Mouse (Mus musculus): ENCODE measurements around the gene Cdc6.
"Not testable (repeated sequence)": the region's sequence is repeated elsewhere in the genome, so short reads cannot be mapped to it uniquely, and the experiment has no call there.

Cdc6 gene

DNA sequence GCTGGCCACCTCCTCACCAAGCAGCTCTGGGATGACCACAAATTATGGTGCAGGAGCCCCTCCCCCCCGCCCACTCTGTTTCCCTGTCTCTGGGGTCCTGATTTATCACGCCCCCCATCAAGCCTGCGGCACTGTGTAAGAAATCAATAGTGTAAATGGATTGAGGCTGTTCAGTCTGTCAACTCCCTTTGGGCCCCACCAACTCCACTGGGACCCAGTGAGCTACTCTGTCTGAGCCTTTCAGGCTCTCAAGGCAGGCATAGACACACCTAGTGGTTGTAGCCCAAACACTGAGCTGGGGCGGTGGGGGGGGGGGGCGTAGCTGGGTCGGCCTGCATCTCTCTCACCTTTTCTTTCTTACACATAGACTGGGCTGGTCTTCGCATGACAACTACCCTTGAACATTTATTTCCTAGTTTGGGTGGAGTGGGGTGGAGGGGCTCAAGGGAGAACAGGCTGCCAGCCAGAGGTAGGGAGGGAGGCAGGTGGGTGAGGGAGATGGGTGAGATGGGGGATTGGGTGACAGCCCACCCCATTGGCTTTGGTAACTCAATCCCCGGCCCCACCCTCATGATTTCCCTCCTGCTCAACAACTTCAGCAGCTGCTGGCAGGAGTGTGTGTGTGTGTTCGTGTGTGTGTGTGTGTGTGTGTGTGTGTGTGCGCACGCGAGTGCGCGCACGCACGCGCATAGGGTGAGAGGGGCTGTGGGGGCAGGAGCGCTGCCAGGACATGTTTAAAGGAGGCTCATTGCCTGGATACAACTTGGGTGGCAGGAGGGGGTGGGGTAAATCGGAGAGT, 24.9 kb downstream of the Cdc6 start:
- DNase-seq: peak; percentile 67 to 84

DNA sequence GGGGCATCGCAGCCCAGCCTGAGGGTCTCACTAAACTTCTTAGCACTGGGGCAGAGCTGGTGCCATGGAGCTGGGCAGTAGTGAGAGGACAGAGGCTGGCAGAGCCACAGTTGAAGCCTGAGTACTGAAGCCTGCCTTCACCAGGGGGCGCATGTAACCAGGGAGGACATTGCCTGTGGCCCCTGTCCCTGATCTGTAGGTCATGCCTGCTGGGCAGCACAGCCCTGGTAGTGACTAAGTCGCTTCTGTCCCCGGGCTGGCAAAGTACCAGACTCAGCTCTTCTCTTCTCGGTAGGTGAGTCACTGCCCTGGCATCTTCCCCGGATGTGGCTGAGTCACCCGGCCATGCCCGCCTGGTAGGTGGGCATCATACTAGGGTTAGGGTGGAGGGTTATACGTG, 25.6 kb downstream of the Cdc6 start:
- DNase-seq: peak; percentile 85 to 86

DNA sequence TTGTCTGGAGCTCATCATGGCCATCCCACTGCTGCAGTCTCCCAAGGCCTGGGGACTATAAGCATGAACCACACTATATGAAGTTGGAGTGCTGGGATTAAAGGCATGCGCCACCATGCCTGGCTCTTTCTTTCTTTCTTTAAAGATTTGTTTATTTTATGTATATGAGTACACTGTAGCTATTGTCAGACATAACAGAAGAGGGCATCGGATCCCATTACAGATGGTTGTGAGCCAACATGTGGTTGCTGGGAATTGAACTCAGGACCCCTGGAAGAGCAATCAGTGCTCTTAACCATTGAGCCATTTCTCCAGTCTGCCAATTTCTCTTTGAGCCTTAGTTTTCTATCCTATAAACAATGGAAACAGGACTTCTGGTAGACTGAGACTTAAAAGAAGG, 26.2 kb downstream of the Cdc6 start:
- DNase-seq: not testable (repeated sequence)

DNA sequence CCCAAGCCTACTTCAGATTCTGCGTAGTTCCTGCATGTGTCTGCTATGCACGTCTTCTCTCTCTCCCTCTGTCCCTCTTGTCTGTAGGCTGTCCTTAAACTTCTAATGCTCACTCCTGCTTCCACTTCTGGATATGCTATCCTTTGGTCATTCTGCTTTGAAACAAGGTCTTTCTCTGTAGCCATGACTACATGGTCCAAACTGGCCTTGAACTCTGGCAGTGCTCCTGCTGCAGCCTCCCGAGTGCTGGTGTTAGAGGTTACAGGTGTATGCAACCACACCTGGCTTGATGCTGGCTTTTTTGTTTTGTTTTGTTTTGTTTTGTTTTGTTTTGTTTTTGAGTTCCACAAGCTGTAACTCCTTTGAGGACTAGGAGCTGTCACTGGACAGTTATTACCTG, 26.8 kb downstream of the Cdc6 start:
- DNase-seq: no peak

DNA sequence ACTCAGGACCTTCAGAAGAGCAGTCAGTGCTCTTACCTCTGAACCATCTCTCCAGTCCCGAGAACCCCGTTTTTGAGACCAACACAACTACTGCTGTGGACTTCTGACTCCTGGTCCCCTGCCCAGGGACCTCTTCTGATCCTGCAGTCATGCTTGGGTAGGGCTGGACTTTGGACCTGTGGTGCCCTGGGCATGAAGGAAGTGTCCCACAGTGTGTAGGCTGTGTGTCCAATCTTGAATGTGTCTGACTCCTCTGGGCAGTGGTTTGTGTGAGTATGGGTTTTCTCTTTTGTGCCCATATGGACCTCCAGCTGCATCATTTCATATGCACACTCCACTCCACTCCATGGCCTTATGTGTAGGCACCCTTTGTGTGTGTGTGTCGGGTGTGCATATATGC, 27.5 kb downstream of the Cdc6 start:
- DNase-seq: peak in 1 of 2 experiments; percentile 5

DNA sequence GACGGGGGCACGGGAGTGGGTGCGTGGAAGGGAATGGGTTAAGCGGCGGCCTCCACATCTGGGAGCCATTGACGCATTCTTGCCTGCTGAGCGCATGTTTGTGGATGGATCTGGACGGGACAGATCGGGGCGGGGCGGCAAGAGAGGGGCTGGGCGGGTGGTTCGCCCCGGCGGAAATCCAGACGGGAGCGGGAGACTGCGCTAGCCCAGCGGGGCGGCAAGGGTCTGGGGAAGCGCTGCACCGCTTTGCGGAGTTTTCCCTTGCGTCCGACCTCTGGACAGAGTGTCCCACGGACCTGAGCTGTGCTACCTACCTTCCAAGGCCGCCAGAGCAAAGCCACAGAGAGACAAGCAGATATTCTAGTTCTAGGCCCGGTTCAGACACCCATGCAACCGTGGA, 28.6 kb downstream of the Cdc6 start:
- DNase-seq: peak; percentile 87 to 92

DNA sequence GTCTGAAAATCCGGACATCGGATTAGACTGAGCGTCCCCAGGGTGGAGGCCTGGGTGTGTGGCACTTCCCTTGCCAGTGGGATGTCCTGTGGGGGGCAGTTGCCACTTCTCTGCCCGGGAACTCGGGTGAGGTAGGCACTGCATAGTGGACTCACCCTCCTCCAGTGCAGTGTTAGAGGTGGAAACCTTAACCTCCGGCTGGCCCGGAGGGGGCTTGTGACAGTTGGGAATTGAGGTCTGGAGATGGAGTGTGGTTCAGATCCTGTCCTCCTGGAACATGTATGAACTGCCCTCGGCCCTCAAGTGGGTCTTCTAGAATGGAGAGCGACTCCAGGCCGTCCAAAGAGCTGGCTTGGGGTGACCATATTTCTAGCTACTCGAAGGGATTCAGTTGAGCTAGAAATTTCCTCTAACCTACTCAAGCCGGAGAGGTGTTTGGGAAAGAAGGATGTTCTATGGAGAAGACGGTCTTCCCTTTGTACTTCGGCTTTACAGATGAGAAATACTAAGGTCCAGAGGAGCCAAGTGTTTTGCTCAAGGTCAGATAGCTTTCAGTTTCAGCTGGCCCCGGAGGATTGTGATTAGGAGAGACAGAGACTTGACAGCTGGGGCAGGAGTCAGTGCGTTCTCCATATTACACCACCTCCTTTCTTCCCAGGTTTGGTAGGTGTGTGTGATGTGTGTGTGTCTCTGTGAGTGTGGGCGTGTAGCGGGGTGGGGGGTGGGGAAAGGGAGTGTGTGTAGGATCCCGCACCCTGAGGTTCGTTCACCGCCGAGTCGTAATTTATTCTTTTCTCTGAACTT, 29.2 kb downstream of the Cdc6 start:
- peak; percentile 62 to 75 for DNase-seq

DNA sequence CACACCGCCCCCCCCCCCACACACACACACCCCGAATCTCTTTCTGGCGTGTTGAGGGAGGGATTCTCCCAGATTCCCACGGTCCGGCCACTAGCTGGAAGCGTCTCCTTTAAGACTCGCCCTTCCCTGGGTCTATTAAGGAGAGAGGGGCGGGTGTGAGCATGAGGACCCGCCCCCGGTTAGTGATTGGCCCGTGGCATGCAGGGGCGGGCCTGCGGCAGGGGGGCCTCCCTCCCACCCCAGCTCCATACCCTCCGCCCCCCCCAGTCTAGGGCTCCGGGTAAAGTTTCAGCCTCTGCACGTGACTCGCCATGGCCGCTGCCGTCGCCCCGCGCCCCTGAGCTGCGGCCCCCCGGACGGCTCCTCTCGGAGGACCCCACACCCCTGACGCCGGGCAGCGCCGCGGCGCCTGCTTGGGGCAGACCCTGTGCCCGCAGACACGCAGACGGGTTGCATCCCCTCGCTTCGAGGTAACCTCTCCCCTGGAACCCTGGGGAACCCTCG, 29.9 kb downstream of the Cdc6 start:
- DNase-seq: peak; percentile 93 to 96

DNA sequence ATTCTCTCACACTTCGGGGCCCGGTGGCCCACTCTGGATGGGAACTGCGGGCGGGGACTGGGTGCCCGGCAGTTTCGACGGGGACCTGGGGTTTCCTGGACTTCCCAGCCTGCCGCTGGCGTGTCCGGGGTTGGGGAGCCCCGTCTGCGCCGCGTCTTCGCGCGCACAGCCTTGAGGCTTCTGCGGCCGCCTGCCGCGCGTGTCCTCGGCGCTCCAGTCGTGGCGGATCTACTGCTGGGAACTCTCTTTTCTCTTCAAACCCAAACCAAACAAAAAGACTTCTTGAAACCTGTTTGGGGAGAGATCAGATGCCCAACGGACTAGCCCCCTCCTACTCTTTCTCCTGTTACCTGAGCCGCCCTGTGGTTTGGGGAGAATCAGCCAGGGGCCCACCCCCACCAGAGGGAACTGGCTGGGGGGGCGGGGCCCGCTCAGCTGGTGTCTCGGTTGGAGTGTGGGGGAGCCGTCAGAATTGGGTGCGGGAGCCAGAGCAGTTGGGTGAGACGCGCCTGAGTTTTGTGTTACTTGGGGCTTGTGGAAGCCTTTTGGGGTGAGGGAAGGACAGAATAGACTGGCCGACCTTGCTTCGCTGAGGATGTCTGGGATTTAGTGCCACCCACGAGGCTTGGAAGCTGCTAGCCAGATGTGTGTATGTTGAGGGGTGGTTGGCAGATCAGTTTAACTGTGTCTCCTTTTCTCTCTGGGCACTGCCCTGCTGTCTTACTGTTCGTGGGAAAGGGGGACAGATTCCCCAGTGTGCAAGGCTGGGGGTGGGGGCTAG, 30.5 kb downstream of the Cdc6 start:
- peak; percentile 78 to 83 for DNase-seq

DNA sequence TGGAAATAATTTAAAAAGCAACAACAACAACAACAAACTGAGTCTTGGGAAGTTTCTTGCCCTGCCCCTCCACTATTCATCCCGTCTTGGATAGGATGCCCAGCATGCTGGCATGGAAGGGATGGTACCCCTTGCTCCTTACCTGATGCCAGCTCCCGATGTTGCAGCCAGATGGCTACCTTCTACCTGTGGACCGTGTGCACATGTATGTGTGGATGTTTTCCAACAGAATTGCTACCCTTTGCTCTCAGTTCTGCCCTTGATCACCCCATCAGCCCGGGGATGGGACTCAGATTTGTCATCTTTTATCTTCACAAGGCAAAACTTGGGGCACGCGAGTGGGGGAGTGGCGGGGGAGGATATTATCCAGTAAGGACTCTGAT, 31.1 kb downstream of the Cdc6 start:
- peak in 1 of 2 experiments; percentile 18 for DNase-seq

DNA sequence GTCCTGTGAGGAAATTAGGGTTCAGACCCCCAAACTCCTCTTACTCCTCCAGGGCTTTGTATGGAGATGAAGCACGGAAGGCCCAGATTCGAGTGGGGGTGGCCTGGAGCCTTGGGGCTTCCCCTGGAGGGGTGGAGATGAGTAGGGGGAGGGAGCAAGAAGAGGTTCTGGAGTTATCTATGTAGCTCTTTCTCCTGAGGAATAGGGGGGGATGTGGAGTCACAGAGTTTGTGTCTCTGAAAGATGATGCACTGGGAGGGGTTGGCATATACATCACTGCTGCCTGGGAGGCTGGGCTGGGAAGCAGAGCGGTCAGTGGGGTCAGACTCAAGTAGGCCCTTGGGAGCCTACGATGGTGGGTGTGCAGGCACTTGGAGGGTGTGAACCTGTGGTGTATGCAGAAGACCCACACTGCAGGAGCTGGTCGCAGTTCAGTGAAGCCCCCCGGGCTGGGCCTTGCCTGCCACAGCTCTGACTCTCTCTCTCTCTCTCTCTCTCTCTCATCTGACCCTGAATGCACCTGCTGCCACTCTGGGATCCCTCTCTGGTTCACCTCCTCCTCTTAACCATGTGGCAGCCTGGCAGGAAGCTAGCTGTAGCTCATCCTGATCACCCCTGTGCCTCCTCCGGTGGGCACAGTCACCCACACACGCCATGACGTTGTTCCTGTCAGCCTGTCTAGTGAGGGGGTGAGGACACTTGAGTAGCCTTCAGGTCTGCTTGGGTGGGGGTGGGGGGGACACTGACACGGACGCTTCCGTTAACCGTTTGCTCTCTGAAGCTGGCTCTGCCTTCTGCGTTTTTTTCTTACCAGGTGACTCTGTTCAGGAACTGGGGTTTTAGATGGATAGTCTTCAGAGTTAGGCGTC, 31.7 kb downstream of the Cdc6 start:
- peak; percentile 46 to 59 for DNase-seq

DNA sequence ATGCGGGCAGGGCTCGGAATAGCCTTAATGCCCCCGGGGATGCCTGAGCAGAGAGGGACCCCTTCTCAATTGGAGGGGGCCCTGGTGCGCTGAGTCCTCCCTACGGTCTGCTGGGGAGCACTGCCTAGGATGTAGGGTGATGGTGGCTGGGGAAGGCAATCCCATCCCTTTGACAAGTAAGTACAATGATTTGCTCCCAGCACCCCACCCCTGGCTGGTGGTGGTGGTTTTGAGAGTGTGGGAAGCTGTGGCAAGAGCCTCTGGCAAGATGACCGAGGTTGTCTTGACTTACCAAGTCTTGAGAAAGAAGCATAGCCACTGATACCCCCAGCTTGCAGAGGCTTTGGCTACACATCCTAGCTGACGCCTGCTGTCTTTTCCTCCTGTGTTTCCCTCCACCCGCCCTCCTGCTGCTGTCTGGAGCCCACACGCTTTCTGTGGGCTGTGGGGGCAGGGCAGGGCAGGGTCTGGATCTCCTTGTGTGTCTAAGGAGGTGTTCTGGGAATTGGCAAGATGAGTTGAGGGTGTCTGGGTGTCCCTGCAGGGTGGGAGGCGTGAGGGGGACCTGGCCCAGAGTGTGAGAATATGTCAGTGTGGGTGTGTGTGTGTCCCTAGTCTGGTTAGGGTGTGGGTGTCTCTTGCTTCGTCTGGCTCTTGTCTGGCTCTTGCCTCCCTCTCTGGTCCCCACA, 32.5 kb downstream of the Cdc6 start:
- DNase-seq: peak; percentile 49 to 63

DNA sequence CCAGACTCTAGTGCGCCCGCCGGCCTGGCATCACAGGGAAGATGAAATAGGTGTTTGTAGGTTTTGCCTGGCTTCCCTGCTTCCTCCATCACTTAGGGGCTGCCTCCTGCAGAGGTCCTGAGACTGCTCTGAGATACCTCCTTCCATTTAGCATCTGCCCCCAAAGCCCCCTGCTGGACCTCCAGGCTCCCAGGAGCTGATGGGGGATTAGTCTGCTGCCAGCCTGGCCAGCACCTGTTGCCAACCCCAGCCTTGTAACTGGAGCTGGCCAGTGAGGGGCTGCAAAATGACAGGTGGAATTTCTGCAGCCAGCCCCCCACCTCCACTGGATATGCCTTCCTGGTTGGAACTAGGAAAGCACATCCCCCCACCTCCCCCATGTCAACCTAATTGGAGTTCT, 33.2 kb downstream of the Cdc6 start:
- DNase-seq: peak; percentile 21 to 36

DNA sequence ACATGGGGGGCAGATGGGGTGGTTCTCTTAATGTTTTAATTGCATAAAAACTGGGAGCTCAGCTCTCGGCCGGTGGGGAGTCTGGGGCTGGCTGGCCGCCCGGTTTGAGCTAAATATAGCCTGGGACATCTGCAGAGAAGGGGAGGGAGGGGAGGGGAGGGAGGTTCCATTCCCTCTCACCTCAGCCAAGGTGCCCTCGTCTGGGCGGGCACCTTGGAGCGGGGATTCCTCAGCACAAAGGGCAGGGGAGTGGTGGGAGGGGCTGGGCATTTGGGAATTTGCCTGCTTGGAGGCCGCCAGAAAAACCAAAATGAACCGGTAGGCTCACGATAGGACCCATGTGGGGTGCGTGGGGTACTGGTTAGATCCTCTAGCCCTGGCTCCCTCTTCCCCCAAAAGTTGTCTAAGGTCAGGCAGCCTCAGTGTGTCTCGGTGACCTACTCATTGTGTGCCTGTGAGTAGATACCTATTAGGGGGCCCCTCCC, 33.8 kb downstream of the Cdc6 start:
- DNase-seq: peak; percentile 75 to 81

DNA sequence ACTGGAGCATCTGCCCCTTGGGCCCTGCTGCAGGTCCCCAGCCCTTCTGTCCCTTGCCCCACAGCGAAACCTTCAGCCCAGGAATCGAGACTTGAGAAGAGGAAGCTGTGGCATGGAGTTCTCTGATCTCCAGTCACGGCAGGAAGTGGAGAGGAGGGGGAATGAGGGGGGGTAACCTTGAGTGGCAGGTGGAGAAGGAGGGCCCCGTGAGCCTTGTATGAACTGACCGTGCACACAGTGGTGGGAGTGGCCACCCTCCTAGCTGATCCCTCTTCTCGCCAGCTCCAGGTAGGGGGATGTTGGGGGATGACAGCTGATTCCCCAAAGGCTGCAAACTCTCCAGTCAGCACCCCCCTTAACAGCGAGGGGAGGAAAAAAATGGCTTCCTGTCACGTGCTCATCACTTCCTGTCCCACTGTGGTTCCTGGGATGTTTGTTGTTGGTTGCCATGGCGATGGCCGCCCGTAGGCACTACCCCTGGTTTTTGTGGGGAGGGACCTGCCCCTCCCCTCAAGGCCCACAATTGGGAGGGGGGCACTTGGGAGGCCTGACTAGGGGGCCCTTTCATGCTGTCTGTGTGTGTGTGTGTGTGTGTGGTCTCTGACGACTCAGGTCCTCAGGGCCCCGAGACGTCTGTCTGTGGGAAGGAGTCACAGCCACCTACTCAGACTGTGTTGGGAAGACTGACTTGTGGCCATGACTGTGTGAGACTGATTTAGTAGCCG, 34.4 kb downstream of the Cdc6 start:
- peak; percentile 93 for DNase-seq

DNA sequence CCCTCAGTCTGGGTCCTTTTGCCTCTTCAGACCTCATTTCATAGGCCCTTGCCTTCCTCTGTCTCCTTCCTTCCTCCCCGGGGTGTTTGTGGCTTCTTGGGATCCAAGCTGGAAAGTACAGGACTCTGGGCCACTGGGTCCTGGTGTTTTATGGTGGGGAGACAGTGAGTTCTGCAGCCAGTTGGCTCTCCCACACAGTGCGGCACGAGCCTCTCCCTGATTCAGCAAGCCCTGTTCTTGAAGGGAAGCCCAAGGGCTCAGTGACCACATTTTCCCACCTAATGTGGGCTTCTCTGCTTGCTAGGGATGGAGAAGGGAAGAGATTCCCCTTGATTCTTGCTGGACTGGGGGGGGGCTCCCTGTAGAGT, 34.9 kb downstream of the Cdc6 start:
- no peak for DNase-seq

DNA sequence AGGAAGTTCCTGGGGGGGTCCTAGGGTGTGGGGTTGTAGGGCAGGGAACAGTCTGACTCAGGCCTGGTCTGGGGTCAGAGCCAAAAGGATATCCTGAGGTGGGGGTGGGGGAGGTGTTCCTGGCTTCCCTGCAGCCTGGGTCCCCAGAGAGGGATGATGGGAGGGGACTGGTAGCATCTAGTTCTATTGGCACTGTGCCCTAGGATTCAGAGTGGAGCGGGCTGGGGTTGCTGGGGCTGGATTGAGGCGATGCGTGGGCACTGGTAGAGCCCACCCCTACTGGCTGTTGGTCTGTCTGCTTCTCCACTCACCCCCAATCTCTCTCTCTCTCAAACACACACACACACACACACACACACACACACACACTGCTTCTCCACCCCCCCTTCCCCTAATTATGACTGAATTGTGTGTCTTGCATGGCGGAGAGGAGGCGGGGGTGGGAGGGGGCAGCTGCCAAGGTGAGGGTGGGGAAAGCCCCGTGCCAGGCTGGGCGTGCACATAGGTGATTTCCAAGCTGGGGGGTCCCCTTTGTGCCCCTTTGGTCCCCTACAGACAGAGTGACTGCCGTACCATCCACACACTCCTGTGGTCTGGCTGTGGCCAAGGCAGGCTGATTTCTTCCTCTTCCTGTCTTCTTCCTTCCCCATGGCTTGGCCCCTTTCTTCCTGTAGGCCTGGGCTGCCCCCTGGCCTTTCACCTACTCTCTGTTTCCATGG, 35.5 kb downstream of the Cdc6 start:
- DNase-seq: peak; percentile 75 to 83

DNA sequence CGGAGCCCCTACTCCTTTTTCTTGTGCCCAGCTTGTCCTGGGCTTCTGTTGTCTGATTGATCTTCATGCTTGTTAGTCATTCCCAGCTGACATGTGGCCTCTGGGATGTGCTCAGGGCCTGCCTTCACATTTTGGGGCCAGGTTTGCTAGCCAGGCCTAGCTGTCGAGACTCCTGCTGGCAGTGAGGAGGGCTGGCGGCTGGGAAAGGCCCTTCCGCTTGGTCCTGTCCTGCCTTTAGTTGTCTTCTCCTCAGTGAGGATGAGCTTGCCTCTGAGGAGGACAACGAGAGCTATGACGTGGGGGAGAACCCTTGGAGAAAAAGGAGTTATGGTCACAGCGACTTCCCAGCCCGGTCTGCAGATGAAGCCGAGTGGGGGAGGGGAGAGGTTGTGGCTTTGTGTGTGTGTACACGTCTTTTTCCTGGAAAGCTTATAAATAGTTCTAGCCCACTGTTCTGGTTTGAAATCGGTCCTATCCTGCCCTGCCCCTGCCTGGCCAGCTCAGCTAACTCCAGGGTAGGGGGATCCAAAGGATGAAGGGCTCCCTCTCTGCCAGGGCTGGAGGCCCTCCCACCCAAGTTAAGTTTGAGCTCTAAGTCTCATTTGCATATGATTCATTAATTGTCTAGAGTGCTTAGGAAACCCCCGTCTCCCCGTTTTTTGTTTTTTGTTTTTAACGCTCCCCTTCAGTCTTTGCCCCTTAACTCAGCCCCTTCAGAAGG, 36.3 kb downstream of the Cdc6 start:
- DNase-seq: peak; percentile 74 to 77

DNA sequence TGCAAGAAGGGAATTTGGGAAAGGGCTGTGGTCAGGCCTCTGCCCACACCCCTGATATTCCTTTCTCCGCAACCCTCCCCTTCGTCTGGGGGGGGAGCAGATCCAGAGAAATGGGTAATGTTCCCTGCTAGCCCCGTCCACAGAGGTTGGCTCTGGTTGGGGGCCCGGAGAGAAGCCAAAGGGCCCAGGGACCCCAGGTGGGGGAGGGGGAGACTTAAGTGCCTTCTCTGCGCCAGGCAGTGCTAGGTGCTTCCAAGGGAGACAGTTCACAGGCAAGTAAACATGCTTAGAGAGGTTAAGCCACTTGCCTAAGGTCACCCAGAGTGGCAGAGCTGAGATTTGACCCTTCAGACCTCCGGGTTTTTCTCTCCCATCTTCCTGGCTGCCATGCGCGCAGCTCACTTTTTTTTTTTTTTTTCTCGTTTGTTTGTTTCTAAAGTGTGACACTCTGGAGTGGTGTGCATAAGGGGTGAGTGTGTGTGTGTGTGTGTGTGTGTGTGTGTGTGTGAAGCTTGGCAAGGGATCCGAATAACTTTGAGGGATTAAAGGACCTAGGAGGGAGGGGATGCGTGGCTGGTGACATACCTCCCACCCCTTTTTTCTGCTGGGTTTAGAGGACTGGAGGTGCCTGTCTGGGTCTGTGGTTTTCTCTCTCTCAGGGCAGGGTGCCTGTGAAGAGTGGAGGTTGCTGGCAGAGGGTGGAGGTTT, 37.5 kb downstream of the Cdc6 start:
- peak in 1 of 2 experiments; percentile 44 for DNase-seq

Measured in lung, postnatal 4 days (tissue).